Mouse (Mus musculus) forebrain, embryonic 14.5 days (tissue): ENCODE results near the gene Pla2g15. TPM values are rescaled to one million over a fixed set of nuclear protein-coding genes. Genes with fewer than 3 reads are reported as not detected.

ENCODE experiments used
- ATAC-seq: fragments of 200-750 bp; cut with Nextera tagmentation; 2 replicates; pipeline ENCODE4 v1.8.0; 2017; ENCODE audit warnings: mild to moderate bottlenecking, moderate library complexity
- DNase-seq: peaks from one replicate; pipeline ENCODE4 v3.0.0-alpha.2; 2015; ENCODE audit warnings: low spot score
- H3K27ac ChIP-seq: fragments of 300-500 bp; sonication (generic); 2 replicates; pipeline ENCODE4 v1.5.1; 2014; ENCODE audit warnings: low read depth, mild to moderate bottlenecking, control low read depth, low read length, moderate library complexity
- H3K27me3 ChIP-seq: fragments of 300-500 bp; sonication (generic); replicated peaks from 2 replicates; pipeline ENCODE4 v1.6.1; 2014; ENCODE audit warnings: low read length, control low read depth, mixed read lengths; ENCODE audit not compliant: control insufficient read depth, insufficient read depth
- H3K36me3 ChIP-seq: fragments of 300-500 bp; sonication (generic); 2 replicates; pipeline ENCODE4 v1.6.1; 2014; ENCODE audit warnings: low read length, control low read depth; ENCODE audit not compliant: control insufficient read depth, insufficient read depth
- H3K4me1 ChIP-seq: fragments of 300-500 bp; sonication (generic); 2 replicates; pipeline ENCODE4 v1.6.1; 2014; ENCODE audit warnings: antibody characterized with exemption, low read length, control low read depth; ENCODE audit not compliant: control insufficient read depth, insufficient read depth
- H3K4me2 ChIP-seq: fragments of 300-500 bp; sonication (generic); 2 replicates; pipeline ENCODE4 v1.6.1; 2014; ENCODE audit warnings: mild to moderate bottlenecking, control low read depth, low read length
- H3K4me3 ChIP-seq: fragments of 300-500 bp; sonication (generic); 2 replicates; pipeline ENCODE4 v1.5.1; 2014; ENCODE audit warnings: low read depth, low read length, control low read depth
- H3K9ac ChIP-seq: fragments of 300-500 bp; sonication (generic); 2 replicates; pipeline ENCODE4 v1.6.1; 2014; ENCODE audit warnings: mild to moderate bottlenecking, low read length, control low read depth, moderate library complexity
- H3K9me3 ChIP-seq: fragments of 300-500 bp; sonication (generic); replicated peaks from 2 replicates; pipeline ENCODE4 v1.6.1; 2016; ENCODE audit warnings: low read length, control low read depth, mixed read lengths; ENCODE audit not compliant: control insufficient read depth
- WGBS: fragments of 180-500 bp; shearing (Covaris S2); extraction: QIAGEN DNeasy Blood & Tissue Kit; methylation state at CpG from one replicate; pipeline ENCODE4 v1.1.7; 2014; 5-methylcytosine and 5-hydroxymethylcytosine counted together
- polyA plus RNA-seq: library from polyadenylated mRNA; unstranded; fragments of >200 nt; fragmentation: Nextera tagmentation; extraction: Ambion mirVana; gene quantifications from 2 replicates; pipeline ENCODE4 v1.2.1, GENCODE M21; 2014

Pla2g15 gene
- polyA plus RNA-seq, 1 experiment from 2014 or later: 7.8 TPM

DNA sequence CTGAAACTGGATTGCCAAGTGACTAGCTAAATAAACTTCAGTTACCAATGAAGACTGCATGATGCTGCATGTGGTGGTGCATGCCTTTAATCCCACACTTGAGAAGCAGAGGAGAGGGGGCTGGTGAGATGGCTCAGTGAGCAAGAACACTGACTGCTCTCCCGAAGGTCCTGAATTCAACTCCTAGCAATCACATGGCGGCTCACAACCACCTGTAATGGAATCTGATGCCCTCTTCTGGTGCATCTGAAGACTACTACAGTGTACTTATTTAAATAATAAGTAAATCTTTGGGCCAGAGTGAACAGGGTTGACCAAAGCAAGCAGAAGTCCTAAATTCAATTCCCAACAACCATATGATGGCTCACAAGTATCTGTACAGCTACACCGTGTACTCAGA, 26.8 kb upstream of the Pla2g15 start:
- DNase-seq (no peak), ATAC-seq (no peak)
- 73% methylated on average over 3 of the region's 3 CpGs for WGBS
- H3K4me3 ChIP-seq: no peak overlapping the region
- H3K4me2 ChIP-seq: no peak overlapping the region
- H3K36me3 ChIP-seq: peaks cover 27% of the 10 kb centered on the region
- no peaks in the 10 kb centered on the region for H3K27me3 ChIP-seq
- H3K4me1 ChIP-seq: no peaks in the 10 kb centered on the region
- no peaks in the 10 kb centered on the region for H3K9me3 ChIP-seq
- H3K27ac ChIP-seq: no peak overlapping the region
- H3K9ac ChIP-seq: no peak overlapping the region

DNA sequence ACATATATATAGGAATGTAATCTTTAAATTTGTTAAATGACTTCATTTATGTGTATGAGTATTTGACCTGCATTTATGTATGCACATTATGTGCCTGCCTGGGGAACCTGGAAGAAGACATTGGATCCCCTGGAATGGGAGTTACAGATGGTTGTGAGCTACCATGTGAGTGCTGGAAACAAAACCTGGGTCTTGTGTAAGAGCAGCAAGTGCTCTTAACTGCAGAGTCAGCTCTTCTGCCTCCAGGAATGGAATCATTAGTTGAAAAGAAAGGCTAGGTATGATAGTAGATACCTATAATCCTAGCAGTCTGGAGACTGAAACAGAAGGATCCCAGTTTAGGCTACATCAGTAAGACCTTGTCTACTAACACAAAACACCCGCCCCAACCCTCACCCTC, 24.1 kb upstream of the Pla2g15 start:
- Histone ChIP-seq H3K27ac (no peak overlapping the region), H3K4me2 (no peak overlapping the region), H3K9ac (no peak overlapping the region), H3K36me3 (peaks cover 41% of the 10 kb centered on the region), H3K4me1 (no peaks in the 10 kb centered on the region), H3K9me3 (no peaks in the 10 kb centered on the region), H3K4me3 (no peak overlapping the region), H3K27me3 (no peaks in the 10 kb centered on the region)
- no peak for ATAC-seq
- 100% methylated on average over 1 of the region's 1 CpGs for WGBS
- DNase-seq: no peak

DNA sequence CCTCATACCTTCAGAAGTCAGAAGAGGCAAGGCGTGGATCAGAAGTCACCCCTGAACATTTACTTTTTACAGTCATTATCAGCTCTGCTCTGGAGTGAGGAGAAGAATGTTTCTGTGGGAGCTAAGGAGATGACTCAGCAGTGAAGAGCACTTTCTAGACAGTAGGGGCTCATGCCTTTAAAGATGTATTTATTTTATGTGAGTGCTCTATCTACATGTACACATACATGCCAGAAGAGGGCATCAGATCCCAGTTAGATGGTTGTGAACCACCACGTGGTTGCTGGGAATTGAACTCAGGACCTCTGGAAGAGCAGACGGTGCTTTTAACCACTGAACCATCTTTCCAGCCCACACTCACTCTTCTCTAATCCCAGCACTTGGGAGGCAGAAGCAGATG, 23.1 kb upstream of the Pla2g15 start:
- no peak overlapping the region for H3K9ac ChIP-seq
- H3K27ac ChIP-seq: no peak overlapping the region
- no peak for DNase-seq
- no peaks in the 10 kb centered on the region for H3K4me1 ChIP-seq
- H3K27me3 ChIP-seq: no peaks in the 10 kb centered on the region
- ATAC-seq: no peak
- H3K4me2 ChIP-seq: no peak overlapping the region
- WGBS: 73% methylated on average over 3 of the region's 3 CpGs
- H3K9me3 ChIP-seq: no peaks in the 10 kb centered on the region
- H3K4me3 ChIP-seq: no peak overlapping the region
- H3K36me3 ChIP-seq: peaks cover 51% of the 10 kb centered on the region

DNA sequence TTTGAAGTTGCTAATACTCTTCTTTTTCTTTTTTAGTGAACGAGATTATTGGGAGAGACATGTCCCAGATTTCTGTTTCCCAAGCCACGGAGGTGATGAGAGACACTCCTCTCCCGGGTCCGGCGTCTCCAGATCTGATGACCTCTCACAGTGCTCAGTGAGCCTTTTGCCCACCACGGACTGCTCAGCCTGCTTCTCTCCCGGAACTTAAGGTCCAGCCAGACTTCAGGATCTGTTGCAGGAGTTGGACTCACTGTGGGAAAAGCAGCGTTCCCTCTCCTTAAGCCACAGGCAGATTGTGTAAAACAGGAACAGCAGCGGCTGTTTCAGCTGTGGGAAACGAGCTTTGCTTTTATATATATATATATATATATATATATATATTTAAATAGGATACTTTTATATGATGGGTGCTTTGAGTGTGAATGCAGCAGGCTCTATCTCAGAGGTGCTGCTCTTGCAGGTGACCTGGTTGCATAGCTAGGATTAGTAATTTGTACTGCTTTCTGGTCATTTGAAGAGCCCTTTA, 22.3 kb upstream of the Pla2g15 start:
- no peaks in the 10 kb centered on the region for H3K27me3 ChIP-seq
- H3K4me1 ChIP-seq: no peaks in the 10 kb centered on the region
- no peak overlapping the region for H3K9ac ChIP-seq
- no peaks in the 10 kb centered on the region for H3K9me3 ChIP-seq
- H3K4me2 ChIP-seq: no peak overlapping the region
- DNase-seq: no peak
- ATAC-seq: no peak
- peaks cover 58% of the 10 kb centered on the region for H3K36me3 ChIP-seq
- WGBS: 93% methylated on average over 10 of the region's 10 CpGs
- no peak overlapping the region for H3K27ac ChIP-seq
- H3K4me3 ChIP-seq: no peak overlapping the region

DNA sequence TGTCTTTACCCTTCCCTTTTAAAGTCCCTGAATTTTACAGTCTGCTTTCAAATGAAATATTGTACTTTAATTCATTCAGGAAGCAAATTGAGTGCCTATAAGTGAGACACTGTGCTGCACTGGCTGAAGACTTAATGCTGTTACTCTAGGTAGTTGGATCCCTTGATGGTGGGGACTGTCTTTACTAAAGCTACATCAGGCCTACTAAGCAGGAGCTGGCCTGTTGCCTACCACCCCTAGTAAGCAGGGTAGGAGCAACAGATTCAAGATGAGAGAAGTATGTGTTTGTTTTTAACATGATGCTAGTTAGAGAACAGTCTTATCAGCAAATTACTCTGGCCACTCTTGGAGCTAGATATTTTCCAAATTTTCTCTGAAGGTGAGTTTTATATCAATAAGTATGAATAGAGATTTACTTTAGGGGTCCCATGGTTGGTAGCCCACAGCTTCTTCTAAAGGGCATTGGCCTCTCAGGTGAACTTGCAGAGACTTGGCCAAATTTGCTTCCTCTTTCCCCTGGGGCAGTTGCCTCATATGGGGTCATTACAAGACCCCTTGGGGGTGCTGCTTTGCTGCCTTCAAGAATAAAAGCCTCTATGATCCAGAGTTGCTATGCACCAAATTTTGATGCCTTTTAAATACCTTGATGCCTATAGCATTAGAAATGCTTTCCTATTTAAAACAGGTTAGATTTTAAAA, 20.8 kb upstream of the Pla2g15 start:
- peaks cover 55% of the 10 kb centered on the region for H3K36me3 ChIP-seq
- no peaks in the 10 kb centered on the region for H3K4me1 ChIP-seq

DNA sequence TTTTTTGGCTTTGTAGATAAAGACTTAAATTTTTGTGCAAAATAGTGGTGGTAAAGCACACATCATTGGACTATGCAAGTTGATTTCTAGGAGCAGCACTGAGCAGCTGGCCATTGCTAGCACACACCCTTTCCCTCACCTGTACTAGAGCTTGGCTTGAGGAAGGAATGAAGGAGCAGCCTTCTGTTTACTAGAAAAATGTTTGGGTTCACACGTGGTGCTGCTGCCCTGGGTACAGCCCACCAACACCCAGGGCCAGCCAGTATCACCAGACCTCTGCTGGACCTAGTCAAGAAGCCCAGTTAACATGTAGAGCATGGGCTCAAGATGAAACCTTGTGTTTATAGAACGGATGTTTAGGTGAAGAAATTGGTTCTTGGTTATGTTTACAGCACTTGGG, 20.2 kb upstream of the Pla2g15 start:
- Histone ChIP-seq H3K9ac (no peak overlapping the region), H3K4me2 (no peak overlapping the region), H3K9me3 (no peaks in the 10 kb centered on the region), H3K4me1 (no peaks in the 10 kb centered on the region), H3K36me3 (peaks cover 55% of the 10 kb centered on the region), H3K4me3 (no peak overlapping the region), H3K27ac (no peak overlapping the region), H3K27me3 (peaks cover 9% of the 10 kb centered on the region)
- ATAC-seq (no peak), DNase-seq (no peak)
- WGBS: 83% methylated on average over 2 of the region's 2 CpGs

More for the DNA sequence above, 20.8 kb upstream of the Pla2g15 start:
- Histone ChIP-seq H3K27ac (no peak overlapping the region), H3K9ac (no peak overlapping the region), H3K4me2 (no peak overlapping the region), H3K27me3 (peaks cover 3% of the 10 kb centered on the region), H3K4me3 (no peak overlapping the region), H3K9me3 (no peaks in the 10 kb centered on the region)
- no peak for ATAC-seq
- DNase-seq: no peak

DNA sequence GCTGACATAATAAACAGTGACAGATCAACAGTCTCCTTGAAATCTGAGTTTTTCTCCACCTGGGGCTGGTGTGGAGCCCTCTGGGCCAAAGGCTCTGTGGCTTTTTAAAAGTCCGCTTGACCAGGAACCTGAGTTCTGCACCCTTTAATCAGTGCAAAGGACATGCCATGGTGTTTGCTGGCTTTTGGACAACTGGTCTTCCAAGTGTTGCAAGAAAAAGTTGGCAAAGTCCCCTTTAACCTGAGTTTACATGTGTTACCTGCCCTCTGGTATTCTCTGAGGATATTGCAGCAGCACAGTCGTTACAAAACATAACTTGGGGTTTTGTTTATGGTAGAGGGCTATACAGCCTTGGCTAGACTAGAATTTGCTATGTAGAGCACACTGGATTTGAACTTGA, 19.7 kb upstream of the Pla2g15 start:
- no peak for DNase-seq
- Histone ChIP-seq H3K36me3 (peaks cover 55% of the 10 kb centered on the region), H3K4me2 (no peak overlapping the region), H3K27me3 (peaks cover 15% of the 10 kb centered on the region), H3K4me3 (no peak overlapping the region), H3K4me1 (no peaks in the 10 kb centered on the region), H3K9ac (no peak overlapping the region), H3K27ac (no peak overlapping the region), H3K9me3 (no peaks in the 10 kb centered on the region)
- WGBS: 82% methylated on average over 2 of the region's 2 CpGs
- no peak for ATAC-seq

DNA sequence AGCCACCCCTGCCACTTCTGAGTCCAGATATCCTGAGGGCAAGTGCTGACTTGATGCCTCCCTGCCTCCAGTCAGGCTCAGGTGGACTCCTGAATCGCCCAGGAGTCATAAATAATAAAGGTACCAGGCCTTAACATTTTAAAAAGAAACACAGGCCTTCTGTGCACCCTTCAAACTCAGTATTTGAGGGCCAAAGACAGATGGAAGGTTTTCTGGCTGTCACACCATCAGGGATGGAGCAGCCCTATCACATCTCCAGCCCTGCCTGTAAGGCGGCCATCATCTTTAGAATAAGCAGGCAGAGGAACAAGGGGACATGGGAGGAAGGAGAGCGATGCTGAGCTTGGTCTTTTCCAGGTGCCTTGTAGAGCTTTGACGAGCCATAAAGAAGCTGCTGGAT, 19.2 kb upstream of the Pla2g15 start:
- Histone ChIP-seq H3K9ac (no peak overlapping the region), H3K4me3 (no peak overlapping the region), H3K4me1 (no peaks in the 10 kb centered on the region; the same call in 1 of the 2 replicates), H3K4me2 (no peak overlapping the region), H3K27ac (no peak overlapping the region), H3K9me3 (no peaks in the 10 kb centered on the region), H3K36me3 (peaks cover 55% of the 10 kb centered on the region), H3K27me3 (peaks cover 20% of the 10 kb centered on the region)
- ATAC-seq (no peak), DNase-seq (no peak)
- WGBS: 95% methylated on average over 4 of the region's 4 CpGs

DNA sequence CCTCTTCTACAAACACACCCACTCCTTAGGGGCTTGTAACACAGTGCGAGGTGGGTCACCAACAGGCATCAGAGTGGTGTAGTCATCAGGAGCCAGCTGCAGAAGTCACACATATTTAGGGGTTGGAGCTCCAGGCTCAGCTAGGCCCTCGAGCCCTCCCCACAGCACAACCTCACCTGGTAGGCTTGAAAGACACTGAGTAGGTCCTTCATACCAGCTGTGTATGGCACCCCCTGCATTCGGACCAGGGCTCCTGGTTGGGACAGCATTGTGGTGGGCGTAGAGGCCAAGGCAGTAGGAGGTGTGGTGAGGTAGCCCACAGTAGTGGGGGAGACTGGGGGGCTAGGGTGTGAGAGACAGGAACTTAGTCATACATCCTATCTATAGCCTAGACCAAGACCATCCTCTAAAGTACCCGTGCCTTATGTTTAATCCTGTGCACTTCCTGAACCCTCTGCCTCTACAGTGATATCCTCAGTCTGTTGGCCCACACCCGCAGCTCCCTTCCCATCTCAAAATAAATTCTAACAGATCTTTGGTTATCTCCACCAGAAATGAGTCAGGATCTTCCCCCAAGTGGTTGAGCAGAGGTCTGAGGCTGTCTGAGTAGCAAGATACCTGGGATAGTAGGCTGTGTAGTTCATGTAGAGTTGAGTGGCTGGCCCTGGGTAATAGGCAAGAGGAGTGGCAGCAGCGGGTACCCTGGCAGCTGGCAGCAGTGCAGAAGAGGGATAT, 18.5 kb upstream of the Pla2g15 start:
- 92% methylated on average over 7 of the region's 7 CpGs for WGBS
- ATAC-seq: no peak
- H3K36me3 ChIP-seq: peaks cover 55% of the 10 kb centered on the region
- no peaks in the 10 kb centered on the region for H3K9me3 ChIP-seq
- no peak overlapping the region for H3K27ac ChIP-seq
- peaks cover 6% of the 10 kb centered on the region for H3K4me1 ChIP-seq
- H3K4me2 ChIP-seq: no peak overlapping the region
- no peak overlapping the region for H3K9ac ChIP-seq
- no peak for DNase-seq
- H3K4me3 ChIP-seq: no peak overlapping the region
- peaks cover 26% of the 10 kb centered on the region for H3K27me3 ChIP-seq
